Mouse (Mus musculus) left cerebral cortex, postnatal 14 days (tissue): Measurements from ENCODE around the gene Tram2. TPM values are rescaled to one million over a fixed set of nuclear protein-coding genes. Genes with fewer than 3 reads are reported as not detected.
A peak's percentile ranks its signal among the peaks of the same experiment; 100 is the strongest.

Experiments
- DNase-seq, 2 experiments: peaks; one replicate each; pipeline ENCODE4 v3.0.0; 2021 to 2022; ENCODE audit warnings: low spot score in 2 of 2, mixed read lengths in 1 of 2
- intact Hi-C: fragments of 180-260 bp; cut with DNase I; formaldehyde crosslinking; loops from one replicate; pipeline ENCODE4 v1.15.1; 2025
- total RNA-seq, 2 experiments: library from RNA; stranded (reverse); gene quantifications; 2 replicates each; pipeline ENCODE4 v1.2.3; 2021

Gene Tram2
- total RNA-seq, 2 experiments from 2014 or later, result 2.2 TPM

GRCm38 (mm10) chr1:20986378-20987056 lies 92.5 kb downstream of the Tram2 start:
- DNase-seq, result no peak
- intact Hi-C loops, result no loop called here

GRCm38 (mm10) chr1:20984582-20984981 lies 94.4 kb downstream of the Tram2 start:
- DNase-seq, result no peak
- intact Hi-C loops, result no loop called here

- intact Hi-C loops, result no loop called here
- DNase-seq, result no peak
Measured at GRCm38 (mm10) chr1:20984103-20984502, 94.9 kb downstream of the Tram2 start.

- no peak for DNase-seq
- intact Hi-C loops, result no loop called here
Measured at GRCm38 (mm10) chr1:20981764-20982163, 97.3 kb downstream of the Tram2 start.

- intact Hi-C loops, result no loop called here
- no peak for DNase-seq
Measured at GRCm38 (mm10) chr1:20980553-20980952, 98.5 kb downstream of the Tram2 start.

- intact Hi-C loops, result no loop called here
- no peak for DNase-seq
Measured at GRCm38 (mm10) chr1:20974341-20975135, 104.5 kb downstream of the Tram2 start.

- DNase-seq, result no peak
- intact Hi-C loops, result no loop called here
Measured at GRCm38 (mm10) chr1:20973389-20973788, 105.6 kb downstream of the Tram2 start.

- no peak for DNase-seq
- intact Hi-C loops, result no loop called here
Measured at GRCm38 (mm10) chr1:20969642-20970041, 109.4 kb downstream of the Tram2 start.

GRCm38 (mm10) chr1:20954876-20955275 lies 124.2 kb downstream of the Tram2 start:
- intact Hi-C loops, result no loop called here
- DNase-seq, result no peak

- no peak for DNase-seq
- intact Hi-C loops, result no loop called here
Measured at GRCm38 (mm10) chr1:20951799-20952198, 127.2 kb downstream of the Tram2 start.

- intact Hi-C loops, result no loop called here
- peak; percentile 94 to 96 for DNase-seq
Measured at GRCm38 (mm10) chr1:20951300-20951763, 127.7 kb downstream of the Tram2 start, which contains the start of gene Efhc1. Gene Efhc1 (plus strand): TSS chr1:20951626.

Other genes with a start within 250 kb of the Tram2 start
- 10 to 100 TPM; 93.6 to 99.6 TPM for gene Paqr8, start 188.6 kb downstream of the Tram2 start, total RNA-seq
- 1 to 10 TPM; 1.4 to 1.8 TPM for gene Efhc1, start 127.6 kb downstream of the Tram2 start, total RNA-seq
- gene Tmem14a, start 139.3 kb upstream of the Tram2 start, total RNA-seq, result 10 to 100 TPM; 28.7 to 35.8 TPM
- under 1 TPM; 0.32 to 0.90 TPM for gene Gsta3, start 161.4 kb upstream of the Tram2 start, total RNA-seq